Mouse (Mus musculus) liver, embryonic 14.5 days (tissue): ENCODE data around the gene Gm40460.
"Not testable (repeated sequence)": the region's sequence is repeated elsewhere in the genome, so short reads cannot be mapped to it uniquely, and the experiment has no call there.

Source experiments
- CTCF ChIP-seq: IDR thresholded peaks from 2 replicates; pipeline ENCODE4 v1.5.1; 2016; ENCODE audit warnings: antibody characterized with exemption, low read depth, control low read depth
- EP300 ChIP-seq: IDR thresholded peaks from 2 replicates; pipeline ENCODE4 v1.6.1; 2016; ENCODE audit warnings: antibody characterized with exemption, low read depth

GRCm38 (mm10) chr7:142285910-142286612 is 45.2 kb upstream of the Gm40460 start:
- not testable (repeated sequence) for TF ChIP-seq CTCF, EP300
